Mouse (Mus musculus) gastrocnemius, postnatal 10 days (tissue): ENCODE results near the gene Plpp7. TPM values are rescaled to one million over a fixed set of nuclear protein-coding genes. Genes with fewer than 3 reads are reported as not detected.

Experiments
- microRNA-seq, 2 experiments: library from miRNA; unstranded; fragments of <30 nt; microRNA quantifications; one replicate each; pipeline ENCODE4 v1.2.0; 2021
- total RNA-seq, 2 experiments: library from RNA; stranded (reverse); gene quantifications; 2 replicates each; pipeline ENCODE4 v1.2.3; 2021

The Plpp7 gene
- total RNA-seq, 2 experiments from 2014 or later: 90.3 to 101 TPM

Small RNA genes within 50 kb of the gene (microRNA-seq; reads per million reads assigned to microRNA genes)
- 0.64 to 0.75 reads per million in 2 experiments for gene Mir7674

Other genes starting within 250 kb of the Plpp7 start
- gene Fibcd1, start 249.5 kb upstream of the Plpp7 start, total RNA-seq: under 1 TPM in 1 of 2 experiments, not detected in 1; 0.05 TPM
- under 1 TPM; 0.25 to 0.26 TPM for gene Lamc3, start 208.2 kb upstream of the Plpp7 start, total RNA-seq
- gene Aif1l, start 145.4 kb upstream of the Plpp7 start, total RNA-seq: 10 to 100 TPM; 25.0 to 25.5 TPM
- gene Nup214, start 121.1 kb upstream of the Plpp7 start, total RNA-seq: 10 to 100 TPM; 27.2 to 34.6 TPM
- 10 to 100 TPM; 23.9 to 25.2 TPM for gene Fam78a, start 10.7 kb upstream of the Plpp7 start, total RNA-seq
- 100 to 1,000 TPM; 104 to 111 TPM for gene Prrc2b, start 55.6 kb downstream of the Plpp7 start, total RNA-seq
- 10 to 100 TPM; 16.0 to 17.2 TPM for gene Pomt1, start 141.1 kb downstream of the Plpp7 start, total RNA-seq
- gene Uck1, start 164.6 kb downstream of the Plpp7 start, total RNA-seq: 10 to 100 TPM; 18.0 to 20.2 TPM
- 10 to 100 TPM; 71.3 to 76.5 TPM for gene Golga2, start 191.9 kb downstream of the Plpp7 start, total RNA-seq
- gene Swi5, start 192.5 kb downstream of the Plpp7 start, total RNA-seq: 100 to 1,000 TPM; 140 to 148 TPM